Mouse (Mus musculus): Measurements from ENCODE around the gene Nf2. TPM values are rescaled to one million over a fixed set of nuclear protein-coding genes. Genes with fewer than 3 reads are reported as not detected.

The Nf2 gene
- polyA plus RNA-seq, 1 experiment from 2014 or later, result 70.2 TPM

DNA sequence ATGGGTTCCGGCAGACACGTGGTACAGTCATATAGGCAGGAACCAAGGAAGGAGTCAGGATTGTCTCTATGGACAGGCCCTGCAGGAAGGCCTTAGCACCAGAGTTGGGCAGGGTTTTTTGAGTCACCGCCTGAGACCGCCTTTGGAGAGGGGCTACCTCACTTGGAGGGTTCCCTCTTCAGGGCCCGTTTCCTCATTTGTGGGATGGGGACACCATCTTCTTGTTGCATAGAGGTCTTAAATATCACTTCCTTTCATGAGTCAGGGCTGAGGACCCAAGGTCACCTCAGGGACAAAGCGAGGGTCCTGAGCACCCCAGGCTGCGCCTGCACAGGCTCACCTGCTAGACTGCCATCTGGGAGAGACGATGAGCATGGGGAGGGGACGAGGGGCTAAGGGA is 92.9 kb downstream of the Nf2 start:
- ATAC-seq (ENCODE audit: low read depth), result no peak
- H3K27ac ChIP-seq (replicated peaks), result no peak overlapping the region
- peaks cover 57% of the 10 kb centered on the region for H3K4me1 ChIP-seq (replicated peaks)
- no peak overlapping the region for H3K4me3 ChIP-seq
- 0 out of 2 replicates have a peak, but pooled peaks cover 2% of the 10 kb centered on the region for H3K9me3 ChIP-seq
- H3K4me2 ChIP-seq, result no peak overlapping the region
- H3K27me3 ChIP-seq, result peaks cover 5% of the 10 kb centered on the region; the same call in 1 of the 2 replicates
- no peaks in the 10 kb centered on the region for H3K36me3 ChIP-seq
- WGBS, result 64% methylated on average over 9 of the region's 9 CpGs
- H3K9ac ChIP-seq, result no peak overlapping the region

GRCm38 (mm10) chr11:4754867-4755266 is 94.5 kb downstream of the Nf2 start:
- peaks cover 19% of the 10 kb centered on the region for H3K27me3 ChIP-seq
- H3K36me3 ChIP-seq, result no peaks in the 10 kb centered on the region
- peaks cover 56% of the 10 kb centered on the region for H3K4me1 ChIP-seq (replicated peaks)
- no peak overlapping the region for H3K4me2 ChIP-seq
- H3K9ac ChIP-seq, result no peak overlapping the region
- ATAC-seq (ENCODE audit: low read depth), result no peak
- WGBS, result 58% methylated on average over 11 of the region's 11 CpGs
- no peak overlapping the region for H3K27ac ChIP-seq (replicated peaks)
- 0 out of 2 replicates have a peak, but pooled peaks cover 2% of the 10 kb centered on the region for H3K9me3 ChIP-seq
- H3K4me3 ChIP-seq, result no peak overlapping the region

GRCm38 (mm10) chr11:4754036-4754435 is 95.3 kb downstream of the Nf2 start:
- Histone ChIP-seq H3K4me2 (no peak overlapping the region), H3K9ac (no peak overlapping the region), H3K27me3 (peaks cover 28% of the 10 kb centered on the region), H3K4me1 (replicated peaks) (peaks cover 56% of the 10 kb centered on the region), H3K4me3 (no peak overlapping the region), H3K9me3 (0 out of 2 replicates have a peak, but pooled peaks cover 2% of the 10 kb centered on the region), H3K36me3 (no peaks in the 10 kb centered on the region), H3K27ac (replicated peaks) (no peak overlapping the region)
- 88% methylated on average over 3 of the region's 3 CpGs for WGBS
- ATAC-seq (ENCODE audit: low read depth), result no peak

DNA sequence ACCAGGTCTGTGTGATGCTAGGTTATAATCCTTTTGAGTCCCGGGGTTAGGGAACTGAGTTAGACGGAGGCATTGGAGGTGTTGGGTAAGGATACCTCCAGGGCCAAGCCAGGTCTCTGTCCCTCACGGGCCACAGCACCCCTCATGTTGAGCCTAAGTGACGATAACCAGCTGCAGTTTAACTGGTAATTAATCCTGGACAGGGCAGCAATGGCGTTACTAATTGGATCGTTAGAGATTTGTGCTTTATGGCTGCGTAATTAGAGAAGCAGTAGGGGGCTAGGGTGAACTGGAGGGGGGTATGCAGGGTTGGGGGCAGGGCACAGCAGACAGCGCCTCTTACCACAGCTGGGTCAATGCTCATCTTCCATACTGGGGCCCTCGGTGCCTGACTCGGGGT is 96.5 kb downstream of the Nf2 start:
- H3K36me3 ChIP-seq, result no peaks in the 10 kb centered on the region
- ATAC-seq (ENCODE audit: low read depth), result peak; percentile 38; the same call in 1 of the 2 replicates
- H3K27me3 ChIP-seq, result peaks cover 40% of the 10 kb centered on the region
- 21% methylated on average over 10 of the region's 10 CpGs for WGBS
- 0 out of 2 replicates have a peak, but pooled peaks cover 2% of the 10 kb centered on the region for H3K9me3 ChIP-seq
- H3K4me2 ChIP-seq, result 0 out of 2 replicates have a peak overlapping the region, but pooled peaks have one; percentile 3
- H3K27ac ChIP-seq (replicated peaks), result peak overlapping the region; percentile 69
- H3K4me1 ChIP-seq (replicated peaks), result peaks cover 66% of the 10 kb centered on the region
- H3K9ac ChIP-seq, result no peak overlapping the region
- H3K4me3 ChIP-seq, result no peak overlapping the region

GRCm38 (mm10) chr11:4750263-4750662 is 99.1 kb downstream of the Nf2 start:
- Histone ChIP-seq H3K9ac (no peak overlapping the region), H3K4me2 (no peak overlapping the region), H3K27me3 (peaks cover 63% of the 10 kb centered on the region), H3K9me3 (0 out of 2 replicates have a peak, but pooled peaks cover 2% of the 10 kb centered on the region), H3K4me3 (no peak overlapping the region), H3K4me1 (replicated peaks) (peaks cover 69% of the 10 kb centered on the region), H3K27ac (replicated peaks) (no peak overlapping the region), H3K36me3 (no peaks in the 10 kb centered on the region)
- no peak for ATAC-seq (ENCODE audit: low read depth)
- 14% methylated on average over 9 of the region's 9 CpGs for WGBS

DNA sequence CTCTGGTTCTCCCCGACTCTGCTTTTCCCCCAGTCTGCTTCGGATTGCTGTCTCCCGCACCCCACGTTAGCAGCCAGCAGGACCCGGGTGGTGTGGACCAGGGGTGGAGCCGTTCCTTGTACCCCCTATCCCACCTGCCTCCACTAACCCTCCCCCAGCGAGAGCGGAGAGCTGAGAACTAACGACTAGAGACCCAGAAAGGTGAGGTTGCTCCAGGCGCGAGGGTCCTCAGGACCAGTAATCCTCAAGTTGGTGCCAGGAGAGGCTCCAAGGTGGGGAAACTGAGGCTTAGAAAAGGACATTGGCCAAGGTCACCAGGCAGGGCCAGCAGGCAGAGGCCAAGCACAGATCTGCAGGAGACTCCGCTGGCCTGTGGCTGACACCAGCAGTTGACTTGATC is 102.1 kb downstream of the Nf2 start:
- Histone ChIP-seq H3K9me3 (no peaks in the 10 kb centered on the region), H3K27me3 (peaks cover 89% of the 10 kb centered on the region), H3K4me3 (peak overlapping the region; percentile 67), H3K9ac (peak overlapping the region; percentile 81), H3K4me2 (peak overlapping the region; percentile 99), H3K36me3 (no peaks in the 10 kb centered on the region), H3K4me1 (replicated peaks) (peaks cover 58% of the 10 kb centered on the region), H3K27ac (replicated peaks) (peak overlapping the region; percentile 42)
- peak; percentile 9; the same call in 1 of the 2 replicates for ATAC-seq (ENCODE audit: low read depth)
- under 1% methylated on average over 12 of the region's 12 CpGs for WGBS

GRCm38 (mm10) chr11:4746733-4747132 is 102.6 kb downstream of the Nf2 start, which contains the start of gene Cabp7:
TSS of gene Cabp7 (minus strand) at chr11:4746778.
- Histone ChIP-seq H3K27ac (replicated peaks) (peak within 1 kb of the TSS; percentile 42), H3K4me2 (peak within 1 kb of the TSS; percentile 99), H3K4me1 (replicated peaks) (peaks cover 54% of the 10 kb centered on the region), H3K36me3 (no peaks in the 10 kb centered on the region), H3K9me3 (no peaks in the 10 kb centered on the region), H3K4me3 (peak within 1 kb of the TSS; percentile 67), H3K27me3 (peaks cover 90% of the 10 kb centered on the region), H3K9ac (peak within 1 kb of the TSS; percentile 81)
- WGBS, result 0% methylated on average over 17 of the region's 73 CpGs
- ATAC-seq (ENCODE audit: low read depth), result peak; percentile 1; the same call in 1 of the 2 replicates

GRCm38 (mm10) chr11:4745969-4746368 is 103.4 kb downstream of the Nf2 start:
- H3K4me1 ChIP-seq (replicated peaks), result peaks cover 52% of the 10 kb centered on the region
- H3K4me3 ChIP-seq, result peak overlapping the region; percentile 67
- H3K4me2 ChIP-seq, result peak overlapping the region; percentile 99
- H3K9me3 ChIP-seq, result no peaks in the 10 kb centered on the region
- H3K27me3 ChIP-seq, result peaks cover 86% of the 10 kb centered on the region
- no peaks in the 10 kb centered on the region for H3K36me3 ChIP-seq
- H3K27ac ChIP-seq (replicated peaks), result no peak overlapping the region
- peak; percentile 14; the same call in 1 of the 2 replicates for ATAC-seq (ENCODE audit: low read depth)
- peak overlapping the region; percentile 81 for H3K9ac ChIP-seq
- under 1% methylated on average over 39 of the region's 39 CpGs for WGBS

- ATAC-seq (ENCODE audit: low read depth), result no peak
- Histone ChIP-seq H3K9me3 (no peaks in the 10 kb centered on the region), H3K36me3 (no peaks in the 10 kb centered on the region), H3K27me3 (peaks cover 73% of the 10 kb centered on the region), H3K27ac (replicated peaks) (no peak overlapping the region), H3K4me3 (peak overlapping the region; percentile 67; the same call in 1 of the 2 replicates), H3K4me1 (replicated peaks) (peaks cover 41% of the 10 kb centered on the region), H3K9ac (0 out of 2 replicates have a peak overlapping the region, but pooled peaks have one; percentile 81), H3K4me2 (peak overlapping the region; percentile 99)
- 62% methylated on average over 6 of the region's 6 CpGs for WGBS
Measured at GRCm38 (mm10) chr11:4744691-4745090, 104.6 kb downstream of the Nf2 start.

GRCm38 (mm10) chr11:4740785-4741184 is 108.6 kb downstream of the Nf2 start:
- Histone ChIP-seq H3K9me3 (no peaks in the 10 kb centered on the region), H3K4me1 (replicated peaks) (peaks cover 36% of the 10 kb centered on the region), H3K27me3 (peaks cover 37% of the 10 kb centered on the region), H3K4me3 (no peak overlapping the region), H3K36me3 (peaks cover 5% of the 10 kb centered on the region; the same call in 1 of the 2 replicates), H3K4me2 (no peak overlapping the region), H3K27ac (replicated peaks) (no peak overlapping the region), H3K9ac (no peak overlapping the region)
- ATAC-seq (ENCODE audit: low read depth), result no peak
- WGBS, result 55% methylated on average over 5 of the region's 5 CpGs

- peaks cover 32% of the 10 kb centered on the region for H3K4me1 ChIP-seq (replicated peaks)
- no peak overlapping the region for H3K27ac ChIP-seq (replicated peaks)
- no peak overlapping the region for H3K4me2 ChIP-seq
- H3K4me3 ChIP-seq, result no peak overlapping the region
- H3K9ac ChIP-seq, result no peak overlapping the region
- peaks cover 17% of the 10 kb centered on the region for H3K27me3 ChIP-seq
- no peak for ATAC-seq (ENCODE audit: low read depth)
- 95% methylated on average over 16 of the region's 16 CpGs for WGBS
- H3K36me3 ChIP-seq, result peaks cover 5% of the 10 kb centered on the region; the same call in 1 of the 2 replicates
- no peaks in the 10 kb centered on the region for H3K9me3 ChIP-seq
Measured at GRCm38 (mm10) chr11:4738719-4739118, 110.6 kb downstream of the Nf2 start.

DNA sequence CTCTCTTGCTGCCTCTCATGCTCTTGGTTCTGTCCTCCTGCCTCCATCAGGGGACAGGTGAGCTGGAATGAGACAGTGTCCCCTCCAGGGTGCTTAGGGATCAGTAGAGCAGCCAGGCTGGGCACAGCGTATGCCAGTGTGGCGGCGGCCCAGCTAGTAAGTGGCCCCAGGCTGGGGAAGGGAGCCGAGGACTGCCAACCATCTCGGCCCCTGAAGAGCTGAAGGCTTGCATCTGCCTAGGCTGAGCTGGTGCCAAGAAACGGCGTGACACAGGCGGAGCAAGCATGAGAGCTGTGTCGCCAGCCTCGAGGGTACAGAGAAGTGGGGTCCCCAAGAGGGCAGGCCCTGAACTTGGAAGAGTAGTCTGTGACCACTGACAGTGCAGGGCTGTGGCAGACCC is 111.7 kb downstream of the Nf2 start:
- H3K36me3 ChIP-seq, result peaks cover 9% of the 10 kb centered on the region; the same call in 1 of the 2 replicates
- 68% methylated on average over 10 of the region's 10 CpGs for WGBS
- no peaks in the 10 kb centered on the region for H3K9me3 ChIP-seq
- no peak overlapping the region for H3K27ac ChIP-seq (replicated peaks)
- 0 out of 2 replicates have a peak, but pooled peaks have one; percentile 14 for ATAC-seq (ENCODE audit: low read depth)
- H3K27me3 ChIP-seq, result peaks cover 6% of the 10 kb centered on the region; the same call in 1 of the 2 replicates
- no peak overlapping the region for H3K4me2 ChIP-seq
- no peak overlapping the region for H3K9ac ChIP-seq
- peaks cover 32% of the 10 kb centered on the region for H3K4me1 ChIP-seq (replicated peaks)
- H3K4me3 ChIP-seq, result no peak overlapping the region

Measured in neural tube, embryonic 13.5 days (tissue).